Mouse (Mus musculus): Measurements from ENCODE around the gene Chaf1a.

Chaf1a gene

GRCm38 (mm10) chr17:56119431-56119830 lies 79.2 kb downstream of the Chaf1a start:
- no peak for DNase-seq (ENCODE audit: low read depth, low spot score)

GRCm38 (mm10) chr17:56119981-56120880 lies 80.0 kb downstream of the Chaf1a start:
- no peak for DNase-seq (ENCODE audit: low read depth, low spot score)

DNA sequence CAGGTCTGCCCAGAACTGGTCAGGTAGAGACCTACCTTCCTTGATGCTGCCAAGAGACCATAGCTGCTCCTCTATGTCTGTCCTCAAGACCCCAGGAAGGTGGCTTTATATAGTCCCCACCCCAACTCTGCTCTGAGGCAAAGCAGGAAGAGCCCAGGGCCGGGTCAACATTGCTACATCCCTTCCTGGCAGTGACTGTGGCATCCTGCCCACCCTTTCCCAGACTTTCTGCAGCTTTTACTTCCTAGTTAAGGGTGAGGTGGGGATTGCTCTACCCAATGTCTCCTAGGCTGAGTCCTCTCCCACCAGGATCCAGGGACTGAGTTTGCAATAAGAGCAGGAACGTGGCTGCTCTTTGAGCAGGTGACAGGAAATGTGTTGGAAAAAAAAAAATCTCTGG lies 81.6 kb downstream of the Chaf1a start, which contains the start of gene Lrg1:
Gene Lrg1 (minus strand): TSS at position 176 of the 400 bp plus-strand sequence.
- no peak for DNase-seq (ENCODE audit: low read depth, low spot score)

All from mesoderm, embryonic 11.5 days (tissue).